Mouse (Mus musculus) intestine, embryonic 14.5 days (tissue): ENCODE results near the gene Ccr5. TPM values are rescaled to one million over a fixed set of nuclear protein-coding genes. Genes with fewer than 3 reads are reported as not detected.
"Not testable (repeated sequence)": the region's sequence is repeated elsewhere in the genome, so short reads cannot be mapped to it uniquely, and the experiment has no call there.

Experiments
- ATAC-seq: fragments of 200-750 bp; cut with Nextera tagmentation; replicated peaks from 2 replicates; pipeline ENCODE4 v1.8.0; 2017; ENCODE audit warnings: low read depth, moderate number of reproducible peaks, moderate TSS enrichment, moderate library complexity; ENCODE audit not compliant: low FRiP score, low TSS enrichment
- DNase-seq: peaks from one replicate; pipeline ENCODE4 v3.0.0-alpha.2; 2018; ENCODE audit warnings: low spot score
- H3K27ac ChIP-seq: fragments of 300-500 bp; sonication (generic); 2 replicates; pipeline ENCODE4 v1.5.1; 2014; ENCODE audit warnings: low read depth, mild to moderate bottlenecking, control low read depth
- H3K27me3 ChIP-seq: fragments of 300-500 bp; sonication (generic); replicated peaks from 2 replicates; pipeline ENCODE4 v1.6.1; 2014; ENCODE audit warnings: low read length, control low read depth; ENCODE audit not compliant: control insufficient read depth, insufficient read depth
- H3K36me3 ChIP-seq: fragments of 300-500 bp; sonication (generic); 2 replicates; pipeline ENCODE4 v1.6.1; 2014; ENCODE audit warnings: low read length, control low read depth; ENCODE audit not compliant: control insufficient read depth, insufficient read depth
- H3K4me1 ChIP-seq: fragments of 300-500 bp; sonication (generic); replicated peaks from 2 replicates; pipeline ENCODE4 v1.6.1; 2014; ENCODE audit warnings: low read length, control low read depth, mixed read lengths; ENCODE audit not compliant: control insufficient read depth, insufficient read depth
- H3K4me2 ChIP-seq: fragments of 300-500 bp; sonication (generic); 2 replicates; pipeline ENCODE4 v1.6.1; 2014; ENCODE audit warnings: low read length
- H3K4me3 ChIP-seq: fragments of 300-500 bp; sonication (generic); 2 replicates; pipeline ENCODE4 v1.5.1; 2014; ENCODE audit warnings: low read depth, low read length, control low read depth, mixed read lengths
- H3K9ac ChIP-seq: fragments of 300-500 bp; sonication (generic); 2 replicates; pipeline ENCODE4 v1.6.1; 2014; ENCODE audit warnings: mild to moderate bottlenecking, low read length
- H3K9me3 ChIP-seq: fragments of 300-500 bp; sonication (generic); 2 replicates; pipeline ENCODE4 v1.6.1; 2016; ENCODE audit warnings: low read length, control low read depth; ENCODE audit not compliant: control insufficient read depth
- WGBS: fragments of 180-500 bp; shearing (Covaris S2); extraction: QIAGEN DNeasy Blood & Tissue Kit; methylation state at CpG from one replicate; pipeline ENCODE4 v1.1.7; 2014; 5-methylcytosine and 5-hydroxymethylcytosine counted together
- polyA plus RNA-seq: library from polyadenylated mRNA; unstranded; fragments of >200 nt; fragmentation: Nextera tagmentation; extraction: Ambion mirVana; gene quantifications from 2 replicates; pipeline ENCODE4 v1.2.1, GENCODE M21; 2014

Ccr5 gene
- polyA plus RNA-seq, 1 experiment from 2014 or later, result 1.7 TPM

DNA sequence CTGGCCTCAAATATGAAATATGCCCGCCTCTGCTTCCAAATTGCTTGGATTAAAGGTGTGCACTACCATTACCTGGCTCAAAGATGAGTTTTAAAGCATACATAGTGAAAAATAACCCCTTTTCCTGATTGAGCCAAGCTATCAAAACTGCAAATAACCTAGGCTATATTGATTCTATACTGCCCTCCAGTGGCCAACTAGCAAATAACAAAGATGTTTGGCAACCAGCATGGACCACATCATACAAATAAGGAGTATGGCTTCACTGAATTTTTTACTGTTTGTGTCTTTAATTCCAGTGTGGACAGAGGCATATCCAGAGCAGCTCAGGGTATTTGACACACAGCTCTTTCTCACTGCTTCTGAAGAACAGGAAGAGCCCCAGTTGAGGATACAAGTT is 7.0 kb downstream of the Ccr5 start:
- H3K4me2 ChIP-seq, result no peak overlapping the region
- H3K4me1 ChIP-seq, result peaks cover 4% of the 10 kb centered on the region; the same call in 1 of the 2 replicates
- no peaks in the 10 kb centered on the region for H3K9me3 ChIP-seq
- 0% methylated on average over 1 of the region's 1 CpGs for WGBS
- H3K4me3 ChIP-seq, result no peak overlapping the region
- H3K36me3 ChIP-seq, result no peaks in the 10 kb centered on the region
- H3K27ac ChIP-seq, result no peak overlapping the region
- no peak for ATAC-seq
- H3K9ac ChIP-seq, result no peak overlapping the region
- no peaks in the 10 kb centered on the region for H3K27me3 ChIP-seq
- no peak for DNase-seq

DNA sequence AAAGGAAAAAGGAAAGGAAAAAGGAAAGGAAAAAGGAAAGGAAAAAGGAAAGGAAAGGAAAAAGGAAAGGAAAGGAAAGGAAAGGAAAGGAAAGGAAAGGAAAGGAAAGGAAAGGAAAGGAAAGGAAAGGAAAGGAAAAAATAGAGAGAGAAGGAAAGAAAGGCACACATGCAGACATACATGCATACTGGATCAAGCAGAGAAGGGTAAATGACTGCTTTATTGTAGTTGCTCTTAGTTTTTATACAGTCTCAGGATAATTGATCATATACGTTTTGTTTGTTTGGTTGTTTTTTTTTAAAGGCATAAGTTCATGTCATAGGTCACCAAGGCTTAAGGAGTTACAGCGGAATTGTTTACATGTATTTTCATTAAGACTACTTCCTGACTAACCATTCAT is 11.6 kb downstream of the Ccr5 start:
- not testable (repeated sequence) for ATAC-seq, DNase-seq
- WGBS, result 71% methylated on average over 2 of the region's 2 CpGs

DNA sequence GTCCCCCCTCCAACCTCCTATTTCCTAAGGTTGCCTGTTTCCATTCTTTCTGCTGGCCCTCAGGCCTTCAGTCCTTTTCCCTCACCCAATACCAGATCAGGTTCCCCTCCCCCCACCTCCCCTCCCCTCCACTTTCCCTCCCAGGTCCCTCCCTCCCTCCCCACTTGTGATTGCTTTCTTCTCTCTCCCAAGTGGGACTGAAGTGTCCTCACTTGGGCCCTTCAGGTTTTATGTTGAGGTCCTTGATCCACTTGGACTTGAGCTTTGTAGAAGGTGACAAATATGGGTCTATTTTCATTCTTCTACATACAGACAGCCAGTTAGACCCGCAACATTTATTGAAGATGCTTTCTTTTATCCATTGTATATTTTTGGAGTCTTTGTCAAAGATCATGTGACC is 13.6 kb downstream of the Ccr5 start:
- H3K4me1 ChIP-seq, DNase-seq, H3K4me3 ChIP-seq, H3K9ac ChIP-seq, H3K36me3 ChIP-seq, H3K4me2 ChIP-seq, ATAC-seq, H3K9me3 ChIP-seq, H3K27me3 ChIP-seq, H3K27ac ChIP-seq: not testable (repeated sequence)
- 97% methylated on average over 1 of the region's 1 CpGs for WGBS

More for the DNA sequence above, 11.6 kb downstream of the Ccr5 start:
- H3K9me3 ChIP-seq, H3K4me2 ChIP-seq, H3K9ac ChIP-seq, H3K27ac ChIP-seq, H3K4me1 ChIP-seq, H3K27me3 ChIP-seq, H3K4me3 ChIP-seq, H3K36me3 ChIP-seq: not testable (repeated sequence)

- WGBS, result 68% methylated on average over 11 of the region's 11 CpGs
- Histone ChIP-seq H3K27me3 (no peaks in the 10 kb centered on the region), H3K4me2 (no peak overlapping the region), H3K9ac (no peak overlapping the region), H3K36me3 (no peaks in the 10 kb centered on the region), H3K27ac (no peak overlapping the region), H3K4me1 (no peaks in the 10 kb centered on the region), H3K4me3 (no peak overlapping the region), H3K9me3 (no peaks in the 10 kb centered on the region)
- no peak for ATAC-seq
- DNase-seq, result no peak
These were observed 16.3 kb downstream of the Ccr5 start for GRCm38 (mm10) chr9:124137619-124138018.

DNA sequence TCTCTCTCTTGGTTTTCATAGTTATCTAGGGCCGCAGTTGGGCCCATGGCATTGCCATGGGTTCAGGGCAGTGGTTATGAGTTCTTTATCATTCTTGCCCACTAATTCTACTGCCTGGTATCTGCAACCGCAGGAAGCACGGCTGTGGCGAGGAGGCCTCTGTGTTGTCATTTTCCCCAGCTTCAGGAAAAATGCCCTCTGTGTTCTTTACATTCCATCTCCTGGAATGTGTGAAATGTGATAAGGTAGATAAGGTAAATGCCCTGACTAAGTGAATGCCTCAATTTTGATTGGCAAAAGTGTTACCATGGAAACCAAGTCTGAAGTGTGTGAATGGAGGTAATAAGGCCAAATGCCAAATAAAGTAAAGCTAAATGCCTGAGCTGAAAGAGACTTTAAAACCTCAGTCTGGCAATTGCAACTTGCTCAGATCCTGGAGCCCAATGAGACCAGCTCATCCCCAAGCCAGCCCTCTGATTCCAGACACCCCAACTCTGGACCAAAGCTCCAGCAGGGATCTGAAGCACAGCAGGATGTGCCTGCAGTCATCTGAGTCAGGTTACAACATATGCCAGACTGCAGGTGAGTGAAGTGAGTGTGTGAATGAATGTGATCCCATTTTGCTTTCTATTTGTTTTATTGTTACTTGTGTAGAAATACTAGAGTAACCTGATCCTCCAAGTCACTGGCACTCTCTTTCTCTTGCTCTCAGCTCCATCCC is 16.9 kb downstream of the Ccr5 start:
- H3K27me3 ChIP-seq, result no peaks in the 10 kb centered on the region
- DNase-seq (no peak), ATAC-seq (no peak)
- no peaks in the 10 kb centered on the region for H3K36me3 ChIP-seq
- no peaks in the 10 kb centered on the region for H3K9me3 ChIP-seq
- H3K4me3 ChIP-seq, result no peak overlapping the region
- WGBS, result 40% methylated on average over 4 of the region's 4 CpGs
- H3K9ac ChIP-seq, result no peak overlapping the region
- H3K27ac ChIP-seq, result no peak overlapping the region
- no peak overlapping the region for H3K4me2 ChIP-seq
- H3K4me1 ChIP-seq, result no peaks in the 10 kb centered on the region

DNA sequence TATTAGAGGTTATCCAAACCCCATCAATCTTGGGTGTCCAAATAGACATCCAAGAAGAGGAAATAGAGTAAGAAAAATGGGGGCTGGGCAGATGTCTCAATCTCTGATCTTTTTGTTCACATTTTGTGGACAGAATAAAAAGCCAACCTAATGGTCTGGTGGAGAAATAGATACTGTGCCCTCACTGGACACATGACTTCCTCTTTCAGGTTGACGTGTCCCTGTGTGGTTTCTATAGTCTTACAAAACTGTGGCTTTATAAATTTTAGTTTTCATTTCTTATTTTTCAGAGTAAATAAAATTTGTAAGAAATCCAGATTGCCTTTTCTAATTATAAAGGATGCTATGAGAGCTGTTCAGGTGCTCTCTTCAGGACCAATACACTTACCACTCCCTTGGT is 22.3 kb downstream of the Ccr5 start:
- no peaks in the 10 kb centered on the region for H3K27me3 ChIP-seq
- no peak overlapping the region for H3K9ac ChIP-seq
- no peaks in the 10 kb centered on the region for H3K36me3 ChIP-seq
- H3K27ac ChIP-seq, result no peak overlapping the region
- no peak overlapping the region for H3K4me3 ChIP-seq
- ATAC-seq (no peak), DNase-seq (no peak)
- H3K9me3 ChIP-seq, result no peaks in the 10 kb centered on the region
- H3K4me2 ChIP-seq, result no peak overlapping the region
- no peaks in the 10 kb centered on the region for H3K4me1 ChIP-seq
- 85% methylated on average over 1 of the region's 1 CpGs for WGBS

DNA sequence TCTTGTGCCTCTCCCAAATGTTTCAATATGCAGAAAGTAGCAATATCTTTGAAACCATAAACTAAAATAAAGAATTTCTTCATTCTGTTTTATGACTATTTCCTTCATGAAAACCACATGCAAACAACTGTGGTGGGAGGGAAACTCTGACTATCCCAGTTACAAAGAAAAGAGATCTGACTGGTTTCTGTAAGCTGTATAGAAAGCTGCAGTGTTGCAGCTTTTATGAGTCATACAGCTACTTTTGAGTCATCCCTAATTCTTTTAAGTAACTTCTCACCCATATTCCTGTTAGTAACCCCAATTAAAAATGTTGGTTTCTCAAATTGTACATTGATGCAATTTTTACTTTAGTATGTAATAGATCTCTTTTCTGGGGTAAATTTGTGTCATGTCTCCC is 25.0 kb downstream of the Ccr5 start:
- H3K4me3 ChIP-seq, result no peak overlapping the region
- no peaks in the 10 kb centered on the region for H3K27me3 ChIP-seq
- no peak for ATAC-seq
- H3K9me3 ChIP-seq, result no peaks in the 10 kb centered on the region
- DNase-seq, result no peak
- H3K27ac ChIP-seq, result no peak overlapping the region
- no peaks in the 10 kb centered on the region for H3K36me3 ChIP-seq
- H3K9ac ChIP-seq, result no peak overlapping the region
- no peaks in the 10 kb centered on the region for H3K4me1 ChIP-seq
- H3K4me2 ChIP-seq, result no peak overlapping the region

Other genes with a start within 250 kb of the Ccr5 start
- 3.0 and 3.8 TPM in 2 replicates for gene Ccr1, start 152.9 kb upstream of the Ccr5 start, polyA plus RNA-seq
- not detected in 2 replicates for gene Ccr1l1, start 143.1 kb upstream of the Ccr5 start, polyA plus RNA-seq
- gene Ccr3, start 99.6 kb upstream of the Ccr5 start, polyA plus RNA-seq, result 0.08 TPM in 1 of 2 replicates, not detected in the other
- 4.3 and 4.7 TPM in 2 replicates for gene Ccr2, start 19.6 kb upstream of the Ccr5 start, polyA plus RNA-seq
- 8.9 and 9.3 TPM in 2 replicates for gene 2010315B03Rik, start 191.2 kb downstream of the Ccr5 start, polyA plus RNA-seq